Mouse (Mus musculus): ENCODE measurements around the gene 9030612E09Rik.

- TF ChIP-seq ZC3H11A (IDR thresholded peaks at IDR 0.05; ENCODE audit: borderline replicate concordance, low read depth, low read length) (no peak), HCFC1 (IDR thresholded peaks at IDR 0.05; ENCODE audit: borderline replicate concordance, insufficient read depth, low read length) (no peak), ZNF384 (IDR thresholded peaks at IDR 0.05; ENCODE audit: low read depth, low read length) (no peak)
Measured at GRCm38 (mm10) chr10:43172066-43172465, 2.4 kb upstream of the 9030612E09Rik start.

All from ES-E14 (cell line).